In the genomic region with DNA sequence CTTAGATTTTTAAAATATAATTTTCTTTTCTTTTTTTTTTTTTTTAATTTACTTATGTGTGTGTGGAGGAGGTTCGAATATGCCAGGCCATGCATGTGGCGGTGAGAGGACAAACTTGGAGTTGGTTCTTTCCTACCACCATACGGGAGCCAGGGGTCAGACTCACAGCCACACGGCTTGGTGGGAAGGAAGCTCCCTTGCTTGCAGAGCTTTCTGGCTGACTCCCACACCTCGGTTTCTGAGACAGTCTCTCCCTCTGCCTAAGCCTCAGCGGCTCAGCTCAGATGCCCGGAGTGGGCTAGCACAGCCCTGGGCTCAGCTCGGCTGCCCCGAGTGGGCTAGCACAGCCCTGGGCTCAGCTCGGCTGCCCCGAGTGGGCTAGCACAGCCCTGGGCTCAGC, we compare ENCODE assay signal across 26 mouse cellular contexts. TPM values are rescaled to one million over a fixed set of nuclear protein-coding genes. Genes with fewer than 3 reads are reported as not detected.
A peak's percentile ranks its signal among the peaks of the same experiment; 100 is the strongest.
DNase-seq lines count a peak whose midpoint lies in the region; ATAC-seq and TF ChIP-seq lines count a peak whose summit lies in the region.
"Had no signal": no experiment of that assay in that cellular context is flagged by ENCODE, and none has a peak within 500 bp of the region (broad histone marks: within the 10 kb centered on the region; RNA-seq: fewer than 3 reads in every experiment).

No protein-coding gene starts in this region.

- no peak overlapping the region for H3K9ac ChIP-seq in midbrain, embryonic 11.5 days (ENCODE audit: low read length)
- H3K9ac ChIP-seq in midbrain, postnatal 0 days (replicated peaks; ENCODE audit: low read length, poor library complexity, severe bottlenecking): no peak overlapping the region
- H3K9ac ChIP-seq: embryonic facial prominence, embryonic 13.5 days; embryonic facial prominence, embryonic 15.5 days; forebrain, embryonic 12.5 days had no signal

- H3K27ac ChIP-seq in midbrain, embryonic 11.5 days (ENCODE audit: low read depth, low read length): no peak overlapping the region
- H3K27ac ChIP-seq in midbrain, postnatal 0 days (ENCODE audit: low read depth, low read length): no peak overlapping the region
- H3K27ac ChIP-seq: embryonic facial prominence, embryonic 13.5 days; embryonic facial prominence, embryonic 15.5 days; forebrain, embryonic 10.5 days; forebrain, embryonic 12.5 days had no signal

- no peak overlapping the region for H3K4me2 ChIP-seq in midbrain, embryonic 11.5 days
- H3K4me2 ChIP-seq in midbrain, postnatal 0 days (ENCODE audit: low read depth, low read length, poor library complexity, severe bottlenecking): no peak overlapping the region
- H3K4me2 ChIP-seq: embryonic facial prominence, embryonic 13.5 days; embryonic facial prominence, embryonic 15.5 days; forebrain, embryonic 12.5 days had no signal

- 90% methylated on average over 11 of the region's 11 CpGs for WGBS in midbrain, embryonic 11.5 days
- 92% methylated on average over 11 of the region's 11 CpGs for WGBS in midbrain, postnatal 0 days

- ATAC-seq in midbrain, embryonic 11.5 days (ENCODE audit: low FRiP score): no peak
- no peak for ATAC-seq in midbrain, postnatal 0 days (ENCODE audit: low FRiP score)
- ATAC-seq: CD4-positive, CD25-positive, alpha-beta regulatory T cell, adult 4 months; forebrain, embryonic 14.5 days; forebrain, embryonic 16.5 days; Patski had no signal

- no peaks in the 10 kb centered on the region for H3K9me3 ChIP-seq in midbrain, embryonic 11.5 days (ENCODE audit: control insufficient read depth, low read length)
- H3K9me3 ChIP-seq in midbrain, postnatal 0 days (ENCODE audit: low read length): no peaks in the 10 kb centered on the region
- H3K9me3 ChIP-seq: embryonic facial prominence, embryonic 13.5 days; embryonic facial prominence, embryonic 15.5 days; forebrain, embryonic 12.5 days had no signal

- no peaks in the 10 kb centered on the region for H3K27me3 ChIP-seq in midbrain, embryonic 11.5 days (ENCODE audit: control insufficient read depth, insufficient read depth, low read length)
- H3K27me3 ChIP-seq in midbrain, postnatal 0 days (ENCODE audit: insufficient read depth, low read length): no peaks in the 10 kb centered on the region
- H3K27me3 ChIP-seq: CH12.LX; embryonic facial prominence, embryonic 13.5 days; embryonic facial prominence, embryonic 15.5 days; forebrain, embryonic 12.5 days; Patski had no signal

- no peak overlapping the region for H3K4me3 ChIP-seq in midbrain, embryonic 11.5 days (ENCODE audit: low read depth, low read length)
- H3K4me3 ChIP-seq in midbrain, postnatal 0 days (ENCODE audit: low read depth, low read length): no peak overlapping the region
- H3K4me3 ChIP-seq: embryonic facial prominence, embryonic 13.5 days; embryonic facial prominence, embryonic 15.5 days; erythroblast, embryonic 14.5 days; forebrain, embryonic 10.5 days; forebrain, embryonic 12.5 days had no signal

- H3K4me1 ChIP-seq in midbrain, embryonic 11.5 days (ENCODE audit: control insufficient read depth, insufficient read depth, low read length): no peaks in the 10 kb centered on the region
- no peaks in the 10 kb centered on the region for H3K4me1 ChIP-seq in midbrain, postnatal 0 days (ENCODE audit: insufficient read depth, low read length)
- H3K4me1 ChIP-seq: forebrain, embryonic 10.5 days; forebrain, embryonic 12.5 days had no signal

- TF ChIP-seq CTCF in midbrain, postnatal 0 days (IDR thresholded peaks at IDR 0.05): no peak

- H3K36me3 ChIP-seq in midbrain, embryonic 11.5 days (ENCODE audit: control insufficient read depth, insufficient read depth, low read length): no peaks in the 10 kb centered on the region
- no peaks in the 10 kb centered on the region for H3K36me3 ChIP-seq in midbrain, postnatal 0 days (ENCODE audit: insufficient read depth, low read length)
- H3K36me3 ChIP-seq: embryonic facial prominence, embryonic 13.5 days; embryonic facial prominence, embryonic 15.5 days; forebrain, embryonic 10.5 days; forebrain, embryonic 12.5 days; G1E had no signal

- peak; percentile 64 for DNase-seq in midbrain, embryonic 11.5 days (ENCODE audit: low spot score, missing footprints)
- no peak for DNase-seq in midbrain, postnatal 0 days (ENCODE audit: low spot score)
- peak; percentile 53 for DNase-seq in ZHBTc4 (ENCODE audit: low read depth, low spot score)
- DNase-seq in embryo, embryonic 10.5 days (ENCODE audit: low spot score): no peak
- DNase-seq in ovary, postnatal 14 days (ENCODE audit: low spot score): no peak
- DNase-seq: adrenal gland, adult 8-10 months; adrenal gland, postnatal 14 days; adrenal gland, postnatal 36 days; B cell, adult 2 months; cerebellum, adult 11-12 months; cerebellum, adult 2 months; cerebellum, adult 9-10 months; cerebellum, postnatal 10 days; cerebellum, postnatal 25 days; embryo, embryonic 11 days had no signal

RNA-seq across cellular contexts. Expression of a gene that starts 10.5 kb away (rescaled TPM):
- polyA plus RNA-seq in midbrain, embryonic 11.5 days (2014; fragmentation: Nextera tagmentation; extraction: Ambion mirVana): 4.3 TPM in 2 replicates
- 5.1 and 6.5 TPM in 2 replicates for total RNA-seq in midbrain, postnatal 0 days (2014; rRNA removed)
- 1.1 and 1.2 TPM in 2 replicates for polyA plus RNA-seq in midbrain, postnatal 0 days (2015; fragmentation: Nextera tagmentation; extraction: Ambion mirVana)
- polyA plus RNA-seq: erythroblast, embryonic 14.5 days; G1E had no signal

RNA-seq across cellular contexts. Expression of a gene that starts 29.7 kb away (rescaled TPM):
- polyA plus RNA-seq in midbrain, embryonic 11.5 days (2014; fragmentation: Nextera tagmentation; extraction: Ambion mirVana): 135 and 140 TPM in 2 replicates
- total RNA-seq in midbrain, postnatal 0 days (2014; rRNA removed): 1.8 and 3.0 TPM in 2 replicates
- 4.3 and 6.8 TPM in 2 replicates for polyA plus RNA-seq in midbrain, postnatal 0 days (2015; fragmentation: Nextera tagmentation; extraction: Ambion mirVana)

Comparison
In these comparisons a context has a peak if more than half of its experiments do, and no peak if none do; other contexts are left out.
1. DNase-seq: peak in midbrain, embryonic 11.5 days (single experiment) and ZHBTc4 (single experiment); none in midbrain, postnatal 0 days (single experiment), embryo, embryonic 10.5 days (single experiment) and ovary, postnatal 14 days (single experiment).
2. RNA of a gene that starts 29.7 kb away (polyA plus RNA-seq): 135 to 140 TPM in midbrain, embryonic 11.5 days; 4.3 to 6.8 TPM in midbrain, postnatal 0 days; every median in the first group is over 10 times any median in the second.